In the genomic region with DNA sequence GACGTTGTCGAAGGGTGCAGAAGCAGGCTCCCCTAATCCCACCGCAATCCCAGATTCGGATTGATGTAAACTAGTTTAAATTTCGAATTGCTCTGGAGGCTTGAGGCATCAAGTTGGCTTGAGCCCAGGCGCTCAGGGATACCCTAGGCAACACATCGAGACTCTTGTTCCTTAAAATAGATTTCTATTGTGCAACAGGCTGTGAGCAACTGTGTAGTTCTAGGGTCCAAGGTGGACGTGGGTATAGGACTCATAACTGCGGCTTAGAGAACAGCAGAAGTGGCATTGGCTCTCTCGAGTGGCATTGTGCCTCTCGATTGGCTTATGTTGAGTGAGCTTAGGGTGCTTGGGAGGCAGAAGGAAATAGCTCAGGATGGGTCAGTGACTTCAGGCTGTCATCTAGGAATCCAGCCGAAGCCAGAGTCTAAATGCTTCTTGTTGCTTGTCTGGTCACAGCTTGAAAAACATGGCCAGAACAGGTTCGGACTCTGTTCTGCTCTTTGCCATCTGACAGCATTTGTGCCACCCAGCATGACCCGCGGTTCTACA, we compare ENCODE assay signal across 8 mouse cellular contexts. TPM values are rescaled to one million over a fixed set of nuclear protein-coding genes. Genes with fewer than 3 reads are reported as not detected.
DNase-seq lines count a peak whose midpoint lies in the region; ATAC-seq and TF ChIP-seq lines count a peak whose summit lies in the region.

No protein-coding gene starts in this region.

- peaks cover 8% of the 10 kb centered on the region for H3K36me3 ChIP-seq in spleen, adult 2 months (ENCODE audit: control insufficient read depth, insufficient read depth, low read length)
- H3K36me3 ChIP-seq in forebrain, embryonic 12.5 days (replicated peaks) = peaks cover 17% of the 10 kb centered on the region
- H3K36me3 ChIP-seq in kidney, embryonic 16.5 days (ENCODE audit: insufficient read depth, low read length) = peaks cover 13% of the 10 kb centered on the region
- H3K36me3 ChIP-seq in midbrain, embryonic 10.5 days = peaks cover 22% of the 10 kb centered on the region

- WGBS in spleen, adult 2 months = 10% methylated on average over 15 of the region's 15 CpGs
- 28% methylated on average over 15 of the region's 15 CpGs for WGBS in forebrain, embryonic 12.5 days
- WGBS in kidney, embryonic 16.5 days = 16% methylated on average over 15 of the region's 15 CpGs
- WGBS in midbrain, embryonic 10.5 days = 28% methylated on average over 15 of the region's 15 CpGs

- peak overlapping the region; percentile 100 for H3K4me3 ChIP-seq in spleen, adult 2 months (ENCODE audit: extremely low read depth, insufficient read depth, insufficient read length)
- peak overlapping the region; percentile 78 for H3K4me3 ChIP-seq in forebrain, embryonic 12.5 days (replicated peaks)
- peak overlapping the region; percentile 85 for H3K4me3 ChIP-seq in kidney, embryonic 16.5 days (ENCODE audit: low read length)
- peak overlapping the region; percentile 77 for H3K4me3 ChIP-seq in midbrain, embryonic 10.5 days

- 0 out of 2 replicates have a peak, but pooled peaks cover 3% of the 10 kb centered on the region for H3K9me3 ChIP-seq in forebrain, embryonic 12.5 days
- no peaks in the 10 kb centered on the region for H3K9me3 ChIP-seq in kidney, embryonic 16.5 days (ENCODE audit: low read length)
- peaks cover 11% of the 10 kb centered on the region for H3K9me3 ChIP-seq in midbrain, embryonic 10.5 days (replicated peaks)

- no peak for ATAC-seq in forebrain, embryonic 12.5 days (ENCODE audit: low FRiP score)
- no peak for ATAC-seq in kidney, embryonic 16.5 days (ENCODE audit: low FRiP score, low TSS enrichment)

- H3K27me3 ChIP-seq in spleen, adult 2 months (ENCODE audit: control insufficient read depth, insufficient read depth, low read length) = peaks cover 5% of the 10 kb centered on the region; the same call in 1 of the 2 replicates
- peaks cover 32% of the 10 kb centered on the region for H3K27me3 ChIP-seq in forebrain, embryonic 12.5 days
- peaks cover 13% of the 10 kb centered on the region for H3K27me3 ChIP-seq in kidney, embryonic 16.5 days (ENCODE audit: insufficient read depth, low read length)
- H3K27me3 ChIP-seq in midbrain, embryonic 10.5 days (ENCODE audit: low read depth, poor library complexity, severe bottlenecking) = peaks cover 35% of the 10 kb centered on the region

- no peak for TF ChIP-seq POLR2A in spleen, adult 2 months (IDR thresholded peaks at IDR 0.05; ENCODE audit: low read depth, low read length)

- DNase-seq in spleen, adult 2 months (ENCODE audit: low read depth in 1 of 2, low spot score in 2 of 2) = no peak
- DNase-seq in spleen, adult 18-20 months = no peak
- DNase-seq in midbrain, embryonic 10.5 days (ENCODE audit: low spot score) = no peak
- DNase-seq in cerebellum, adult 9-11 months = no peak
- no peak for DNase-seq in adrenal gland, postnatal 14 days
- DNase-seq in natural killer cell, adult 2 months (ENCODE audit: low spot score in 2 of 2) = no peak

- H3K9ac ChIP-seq in forebrain, embryonic 12.5 days = peak overlapping the region; percentile 97
- peak overlapping the region; percentile 99 for H3K9ac ChIP-seq in kidney, embryonic 16.5 days (replicated peaks; ENCODE audit: low read length)

- H3K27ac ChIP-seq in spleen, adult 2 months (ENCODE audit: insufficient read depth, low read length) = peak overlapping the region; percentile 100
- peak overlapping the region; percentile 100 for H3K27ac ChIP-seq in forebrain, embryonic 12.5 days
- peak overlapping the region; percentile 100 for H3K27ac ChIP-seq in kidney, embryonic 16.5 days (ENCODE audit: low read length)
- peak overlapping the region; percentile 99 for H3K27ac ChIP-seq in midbrain, embryonic 10.5 days (replicated peaks)

- H3K4me1 ChIP-seq in spleen, adult 2 months (ENCODE audit: control insufficient read depth, insufficient read depth, insufficient read length) = peaks cover 19% of the 10 kb centered on the region
- H3K4me1 ChIP-seq in forebrain, embryonic 12.5 days = peaks cover 41% of the 10 kb centered on the region
- peaks cover 38% of the 10 kb centered on the region for H3K4me1 ChIP-seq in kidney, embryonic 16.5 days (ENCODE audit: insufficient read depth, low read length)
- peaks cover 59% of the 10 kb centered on the region for H3K4me1 ChIP-seq in midbrain, embryonic 10.5 days

- TF ChIP-seq CTCF in spleen, adult 2 months (IDR thresholded peaks at IDR 0.05; ENCODE audit: extremely low read depth, insufficient read depth, insufficient read length, insufficient replicate concordance) = no peak

- peak overlapping the region; percentile 91 for H3K4me2 ChIP-seq in forebrain, embryonic 12.5 days
- H3K4me2 ChIP-seq in kidney, embryonic 16.5 days (replicated peaks; ENCODE audit: low read depth, low read length) = peak overlapping the region; percentile 74

RNA-seq across cellular contexts. Expression of gene Ube2m, which starts 0.6 kb away (rescaled TPM):
- 62.7 and 90.8 TPM in 2 replicates for polyA plus RNA-seq in spleen, adult 2 months (2012; rRNA removed)
- polyA plus RNA-seq in forebrain, embryonic 12.5 days (2016; fragmentation: Nextera tagmentation; extraction: Ambion mirVana) = 107 and 154 TPM in 2 replicates
- 30.4 and 54.9 TPM in 2 replicates for polyA plus RNA-seq in kidney, embryonic 16.5 days (2015; fragmentation: Nextera tagmentation; extraction: Ambion mirVana)
- 84.5 and 103 TPM in 2 replicates for polyA plus RNA-seq in midbrain, embryonic 10.5 days (2016; fragmentation: Nextera tagmentation; extraction: Ambion mirVana)
- total RNA-seq in adrenal gland, postnatal 14 days (2021) = 191 and 201 TPM in 2 replicates

RNA-seq across cellular contexts. Expression of gene Chmp2a, which starts 4.1 kb away (rescaled TPM):
- 40.2 and 41.1 TPM in 2 replicates for polyA plus RNA-seq in spleen, adult 2 months (2012; rRNA removed)
- polyA plus RNA-seq in forebrain, embryonic 12.5 days (2016; fragmentation: Nextera tagmentation; extraction: Ambion mirVana) = 127 and 132 TPM in 2 replicates
- polyA plus RNA-seq in kidney, embryonic 16.5 days (2015; fragmentation: Nextera tagmentation; extraction: Ambion mirVana) = 159 and 162 TPM in 2 replicates
- polyA plus RNA-seq in midbrain, embryonic 10.5 days (2016; fragmentation: Nextera tagmentation; extraction: Ambion mirVana) = 113 and 133 TPM in 2 replicates
- total RNA-seq in adrenal gland, postnatal 14 days (2021) = 173 and 179 TPM in 2 replicates

RNA-seq across cellular contexts. Expression of gene Mzf1, which starts 15.9 kb away (rescaled TPM):
- 0.76 and 1.1 TPM in 2 replicates for polyA plus RNA-seq in spleen, adult 2 months (2012; rRNA removed)
- polyA plus RNA-seq in forebrain, embryonic 12.5 days (2016; fragmentation: Nextera tagmentation; extraction: Ambion mirVana) = 5.3 and 5.4 TPM in 2 replicates
- 3.8 and 5.1 TPM in 2 replicates for polyA plus RNA-seq in kidney, embryonic 16.5 days (2015; fragmentation: Nextera tagmentation; extraction: Ambion mirVana)
- polyA plus RNA-seq in midbrain, embryonic 10.5 days (2016; fragmentation: Nextera tagmentation; extraction: Ambion mirVana) = 3.3 and 4.5 TPM in 2 replicates
- 2.6 and 3.4 TPM in 2 replicates for total RNA-seq in adrenal gland, postnatal 14 days (2021)

RNA-seq across cellular contexts. Expression of gene Zbtb45, which starts 28.9 kb away (rescaled TPM):
- 24.5 and 34.5 TPM in 2 replicates for polyA plus RNA-seq in spleen, adult 2 months (2012; rRNA removed)
- 34.9 and 35.9 TPM in 2 replicates for polyA plus RNA-seq in forebrain, embryonic 12.5 days (2016; fragmentation: Nextera tagmentation; extraction: Ambion mirVana)
- polyA plus RNA-seq in kidney, embryonic 16.5 days (2015; fragmentation: Nextera tagmentation; extraction: Ambion mirVana) = 28.3 and 29.2 TPM in 2 replicates
- polyA plus RNA-seq in midbrain, embryonic 10.5 days (2016; fragmentation: Nextera tagmentation; extraction: Ambion mirVana) = 32.7 and 36.4 TPM in 2 replicates
- total RNA-seq in adrenal gland, postnatal 14 days (2021) = 12.8 and 13.2 TPM in 2 replicates

RNA-seq across cellular contexts. Expression of gene Trim28, which starts 39.8 kb away (rescaled TPM):
- 272 TPM in 2 replicates for polyA plus RNA-seq in spleen, adult 2 months (2012; rRNA removed)
- polyA plus RNA-seq in forebrain, embryonic 12.5 days (2016; fragmentation: Nextera tagmentation; extraction: Ambion mirVana) = 370 and 396 TPM in 2 replicates
- polyA plus RNA-seq in kidney, embryonic 16.5 days (2015; fragmentation: Nextera tagmentation; extraction: Ambion mirVana) = 245 TPM in 2 replicates
- polyA plus RNA-seq in midbrain, embryonic 10.5 days (2016; fragmentation: Nextera tagmentation; extraction: Ambion mirVana) = 349 and 398 TPM in 2 replicates
- 247 and 252 TPM in 2 replicates for total RNA-seq in adrenal gland, postnatal 14 days (2021)
